Mouse (Mus musculus): ENCODE measurements around the gene Eno3. TPM values are rescaled to one million over a fixed set of nuclear protein-coding genes. Genes with fewer than 3 reads are reported as not detected.

The Eno3 gene
- total RNA-seq, 2 experiments from 2014 or later: 7.3 to 8.8 TPM

- DNase-seq (ENCODE audit: low spot score in 2 of 2): no peak
Measured at GRCm38 (mm10) chr11:70678092-70678491, 21.1 kb downstream of the Eno3 start.

- no peak for DNase-seq (ENCODE audit: low spot score in 2 of 2)
Measured at GRCm38 (mm10) chr11:70678576-70678975, 21.6 kb downstream of the Eno3 start.

- DNase-seq (ENCODE audit: low spot score in 2 of 2): no peak
Measured at GRCm38 (mm10) chr11:70679361-70679760, 22.4 kb downstream of the Eno3 start.

- DNase-seq (ENCODE audit: low spot score in 2 of 2): no peak
Measured at GRCm38 (mm10) chr11:70679894-70680293, 22.9 kb downstream of the Eno3 start.

GRCm38 (mm10) chr11:70681170-70681569 lies 24.2 kb downstream of the Eno3 start:
- no peak for DNase-seq (ENCODE audit: low spot score in 2 of 2)

GRCm38 (mm10) chr11:70681897-70682581 lies 25.0 kb downstream of the Eno3 start:
- DNase-seq (ENCODE audit: low spot score in 2 of 2): no peak

DNA sequence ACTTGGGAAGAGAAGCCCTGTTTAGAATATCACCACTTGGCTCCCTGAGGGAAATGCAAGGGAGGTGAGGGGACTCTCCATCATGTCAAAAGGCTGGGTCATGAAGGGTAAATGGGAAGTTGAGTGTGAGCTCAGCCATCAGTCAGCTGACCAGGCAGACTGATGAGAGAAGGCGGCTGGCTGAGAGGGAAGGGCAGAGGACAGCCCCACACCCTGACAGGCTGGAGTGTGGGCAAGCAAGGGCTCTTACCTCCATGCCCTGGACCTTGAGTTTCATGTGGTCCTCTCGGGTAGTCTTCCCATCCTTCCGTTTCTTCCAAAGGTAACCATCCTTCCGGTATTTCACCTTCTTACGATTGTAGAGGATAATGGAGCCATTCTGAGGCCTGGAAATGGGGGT lies 26.6 kb downstream of the Eno3 start:
- DNase-seq (ENCODE audit: low spot score in 2 of 2): no peak

GRCm38 (mm10) chr11:70686901-70687566 lies 30.0 kb downstream of the Eno3 start:
- DNase-seq (ENCODE audit: low spot score in 2 of 2): peak; percentile 71 to 82

DNA sequence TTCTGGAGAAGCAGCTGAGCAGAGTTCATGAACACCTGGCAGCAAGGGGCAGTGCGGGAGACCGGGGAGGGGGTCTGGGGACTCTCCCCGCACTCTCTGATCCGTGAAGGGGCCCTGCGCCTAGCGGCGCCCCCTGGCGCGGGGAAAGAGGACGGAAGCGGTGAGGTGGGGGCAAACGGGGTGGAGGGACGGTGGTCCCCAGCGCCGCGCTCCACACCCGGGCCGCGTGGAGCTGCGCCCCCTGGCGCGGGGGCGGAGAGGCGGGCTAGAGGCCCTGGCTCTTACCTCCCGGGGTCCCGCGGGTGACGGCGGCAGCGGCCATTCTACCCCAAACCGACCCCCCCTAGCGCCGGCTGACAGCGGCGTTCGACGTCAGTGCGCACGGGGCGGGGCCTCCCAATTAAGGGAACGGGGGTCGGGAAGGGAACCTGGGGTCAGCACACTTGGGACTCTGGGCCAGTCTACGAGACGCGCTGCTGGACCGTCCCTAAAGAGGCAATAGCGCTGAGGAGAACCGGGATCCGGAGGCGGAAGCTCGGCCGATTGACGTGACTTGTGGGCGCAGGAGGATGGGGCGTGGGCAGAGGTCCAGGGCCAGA lies 30.7 kb downstream of the Eno3 start, which contains the start of gene Camta2:
TSS of gene Camta2 (minus strand) at position 505 of the 599 bp plus-strand sequence.
- peak; percentile 86 to 88 for DNase-seq (ENCODE audit: low spot score in 2 of 2)

DNA sequence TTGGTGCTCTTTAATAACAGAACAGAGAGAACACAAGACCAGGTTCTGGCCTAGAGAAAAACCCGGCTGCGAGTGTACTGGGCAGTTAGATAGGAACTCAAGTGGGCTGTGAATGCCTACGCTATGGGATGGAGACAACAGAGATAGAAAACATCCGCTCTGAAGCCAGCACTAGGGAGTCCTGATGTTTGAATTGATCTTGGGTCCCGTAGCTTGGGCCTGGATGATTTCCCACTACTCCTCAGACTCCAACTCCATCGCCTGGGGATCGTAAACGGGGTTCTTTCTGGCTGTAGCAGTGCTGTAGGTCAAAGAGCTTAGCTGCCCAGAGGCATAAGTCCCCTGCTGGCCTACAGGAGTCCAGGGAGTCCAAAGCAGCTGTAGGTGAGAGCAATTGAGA lies 31.4 kb downstream of the Eno3 start:
- no peak for DNase-seq (ENCODE audit: low spot score in 2 of 2)

GRCm38 (mm10) chr11:70689578-70689977 lies 32.6 kb downstream of the Eno3 start:
- no peak for DNase-seq (ENCODE audit: low spot score in 2 of 2)

DNA sequence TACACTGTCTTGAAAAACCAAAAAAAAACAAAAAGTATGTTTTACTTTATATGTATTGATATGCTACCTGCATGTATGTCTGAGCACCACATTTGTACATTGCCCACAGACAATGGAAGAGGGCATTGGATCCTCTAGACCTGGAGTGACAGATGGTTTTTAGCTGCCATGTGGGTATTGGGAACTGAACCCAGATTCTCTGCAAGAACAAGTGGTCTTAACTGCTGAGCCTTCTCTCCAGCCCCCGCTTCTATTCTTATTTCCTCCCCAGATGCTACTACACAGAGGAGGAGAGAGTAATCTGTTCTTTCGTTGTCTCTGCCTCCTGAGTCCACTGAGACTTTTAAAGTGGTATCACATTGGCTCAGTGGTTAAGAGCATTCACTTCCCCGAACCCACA lies 36.5 kb downstream of the Eno3 start:
- DNase-seq (ENCODE audit: low spot score in 2 of 2): no peak

DNA sequence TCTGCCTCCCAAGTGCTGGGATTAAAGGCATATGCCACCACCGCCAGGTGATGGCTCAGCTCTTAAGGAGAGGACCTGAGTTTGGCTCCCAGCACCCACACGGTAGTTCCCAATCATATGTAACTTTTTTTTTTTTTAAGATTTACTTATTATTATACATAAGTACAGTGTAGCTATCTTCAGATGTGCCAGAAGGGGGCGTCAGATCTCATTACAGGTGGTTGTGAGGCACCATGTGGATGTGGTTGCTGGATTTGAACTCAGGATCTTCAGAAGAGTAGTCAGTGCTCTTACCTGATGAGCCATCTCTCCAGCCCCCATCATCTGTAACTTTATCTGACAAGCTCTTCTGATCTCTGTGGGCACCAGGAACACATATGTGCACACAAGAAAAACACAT lies 40.4 kb downstream of the Eno3 start:
- no peak for DNase-seq (ENCODE audit: low spot score in 2 of 2)

DNA sequence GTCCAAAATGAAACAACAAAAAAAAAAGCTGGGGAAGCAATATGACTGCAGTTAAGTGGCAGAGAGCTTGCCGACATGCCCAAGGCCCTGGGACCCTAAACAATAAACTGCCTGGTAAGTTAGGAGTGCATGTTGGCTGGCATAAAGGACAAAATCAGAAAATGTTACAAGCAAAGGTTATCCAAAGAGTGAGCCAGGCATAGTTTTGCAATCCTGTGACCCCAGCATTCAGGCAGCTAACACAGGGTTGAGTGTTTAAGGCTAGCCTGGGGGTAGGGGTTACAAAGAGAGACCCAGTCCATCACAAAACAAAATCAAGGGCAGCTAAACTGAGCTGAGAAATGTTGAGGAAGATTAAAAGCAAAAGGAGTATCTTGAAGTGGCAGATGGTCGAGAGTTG lies 42.0 kb downstream of the Eno3 start:
- DNase-seq (ENCODE audit: low spot score in 2 of 2): no peak

GRCm38 (mm10) chr11:70699722-70700556 lies 42.9 kb downstream of the Eno3 start, which contains the start of the genes Inca1 and Kif1c:
Inca1 (minus strand) TSS chr11:70700155.
Kif1c (plus strand) TSS chr11:70700548.
- DNase-seq (ENCODE audit: low spot score in 2 of 2): peak; percentile 93 to 94

DNA sequence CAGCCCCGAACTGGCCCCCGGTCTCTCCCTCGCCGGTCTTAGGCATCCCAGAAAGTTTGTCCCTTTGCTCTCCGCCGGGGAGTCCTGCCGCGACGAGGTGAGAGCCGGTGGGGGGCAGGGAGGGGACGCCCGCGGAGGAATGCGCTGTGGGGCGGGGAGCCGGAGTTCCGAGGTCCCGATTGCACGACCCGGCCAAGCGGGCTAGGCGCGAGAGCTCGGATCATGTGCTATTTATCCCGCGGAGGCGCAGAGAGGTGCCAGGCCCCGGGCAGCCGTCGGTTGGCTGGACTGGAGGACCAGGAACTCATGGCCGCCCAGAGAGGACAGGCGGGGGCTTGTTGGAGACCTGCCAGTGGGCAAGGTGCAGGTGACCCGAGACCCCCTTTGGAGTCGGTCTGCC lies 43.6 kb downstream of the Eno3 start:
- peak; percentile 38 to 53 for DNase-seq (ENCODE audit: low spot score in 2 of 2)

- peak in 1 of 2 experiments; percentile 20 for DNase-seq (ENCODE audit: low spot score in 2 of 2)
Measured at GRCm38 (mm10) chr11:70701221-70701955, 44.4 kb downstream of the Eno3 start.

DNA sequence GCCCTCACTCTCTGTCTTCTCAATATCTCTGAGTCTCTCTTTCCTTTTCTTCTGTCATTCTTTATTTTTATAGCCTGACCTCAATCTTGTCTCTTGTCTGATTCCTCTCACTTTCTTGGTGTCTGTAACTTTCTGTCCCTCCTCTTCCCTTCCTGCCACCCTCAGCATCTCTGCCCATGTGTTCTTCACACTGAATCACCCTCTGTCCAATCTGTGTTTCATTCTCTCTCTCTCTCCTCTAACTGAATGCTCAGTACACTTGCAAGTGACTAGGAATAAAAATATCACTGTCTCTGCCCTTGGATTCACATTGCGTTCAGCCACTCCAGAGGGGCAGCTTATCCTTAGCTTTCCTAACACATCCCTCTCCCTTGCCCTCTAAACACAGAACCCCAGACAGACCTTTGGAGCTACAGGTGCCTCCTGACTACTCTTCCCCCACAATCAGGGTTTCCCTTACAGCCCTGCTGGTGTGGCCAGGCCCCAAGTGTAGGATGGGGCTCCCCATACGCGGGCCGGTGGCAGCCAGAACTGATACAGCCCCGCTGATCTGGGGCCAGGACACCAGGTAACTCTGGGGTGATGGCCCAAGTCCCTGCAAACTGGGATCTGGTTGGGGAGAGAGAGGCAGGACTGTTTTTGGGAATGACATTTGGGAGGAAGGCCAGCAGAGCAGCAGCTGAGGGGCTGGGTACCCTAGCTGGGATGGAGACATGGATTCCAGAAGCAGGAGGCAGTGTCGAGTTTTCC lies 45.2 kb downstream of the Eno3 start:
- DNase-seq (ENCODE audit: low spot score in 2 of 2): no peak

- DNase-seq (ENCODE audit: low spot score in 2 of 2): no peak
Measured at GRCm38 (mm10) chr11:70702781-70703180, 45.8 kb downstream of the Eno3 start.

DNA sequence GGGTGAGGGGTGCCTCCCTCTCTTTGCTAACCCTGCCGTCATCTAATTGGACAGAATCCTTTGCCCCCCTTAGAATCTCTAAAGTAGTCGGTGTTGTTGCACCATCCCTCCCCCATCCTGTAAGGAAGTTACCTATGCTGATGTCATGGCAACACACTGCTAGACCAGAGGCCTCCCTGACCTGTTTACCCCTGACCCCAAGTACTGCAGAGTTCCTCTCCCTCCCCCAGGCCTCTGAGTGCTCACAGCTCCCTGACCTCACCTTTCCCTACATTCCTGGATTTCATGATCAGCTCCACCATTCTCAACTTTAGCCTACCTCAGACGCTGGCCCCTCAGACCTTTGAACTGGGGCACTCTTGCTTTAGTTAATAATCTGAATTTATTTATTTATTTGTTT lies 49.1 kb downstream of the Eno3 start:
- no peak for DNase-seq (ENCODE audit: low spot score in 2 of 2)
